Mouse (Mus musculus): ENCODE results near the gene Naga. TPM values are rescaled to one million over a fixed set of nuclear protein-coding genes. Genes with fewer than 3 reads are reported as not detected.

Naga gene
- 25.8 TPM for polyA plus RNA-seq (2014; fragmentation: Illumina TruSeq; extraction: RNeasy Lipid Tissue Mini Kit (QIAGEN cat#74804); ENCODE audit: low read depth, low replicate concordance)

DNA sequence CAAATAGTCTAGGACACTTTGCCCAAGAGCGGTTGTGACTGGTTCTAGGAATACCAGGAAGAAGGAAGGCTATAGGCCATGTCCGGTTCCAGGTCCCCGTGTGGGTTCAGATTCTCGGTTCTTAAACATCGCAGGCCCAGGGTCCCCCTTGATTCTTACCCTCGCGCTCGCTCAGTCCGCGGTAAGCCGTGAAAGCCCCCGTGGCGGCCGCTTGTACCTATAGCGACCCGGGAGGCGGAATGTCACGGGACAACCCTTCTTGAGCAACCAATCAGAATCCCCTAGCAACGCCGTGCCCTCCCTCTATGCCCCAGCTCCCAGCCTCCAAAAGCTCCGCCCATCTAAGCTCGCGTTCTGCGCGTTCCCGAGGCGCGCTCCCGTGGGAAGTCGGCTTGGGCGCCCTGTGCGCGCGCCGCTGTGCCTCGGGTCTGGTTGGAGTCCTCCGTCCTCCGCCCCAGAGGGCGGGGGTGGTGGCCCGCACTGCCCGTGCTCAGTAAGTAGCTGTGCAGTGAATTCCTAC lies at the start of gene Naga, which contains the start of the genes Pheta2 and Smdt1:
Gene Naga (minus strand): TSS at position 333 of the 520 bp plus-strand sequence.
Gene Pheta2 (plus strand): TSS at position 350 of the 520 bp plus-strand sequence.
Gene Smdt1 (plus strand): TSS at position 367 of the 520 bp plus-strand sequence.

DNA sequence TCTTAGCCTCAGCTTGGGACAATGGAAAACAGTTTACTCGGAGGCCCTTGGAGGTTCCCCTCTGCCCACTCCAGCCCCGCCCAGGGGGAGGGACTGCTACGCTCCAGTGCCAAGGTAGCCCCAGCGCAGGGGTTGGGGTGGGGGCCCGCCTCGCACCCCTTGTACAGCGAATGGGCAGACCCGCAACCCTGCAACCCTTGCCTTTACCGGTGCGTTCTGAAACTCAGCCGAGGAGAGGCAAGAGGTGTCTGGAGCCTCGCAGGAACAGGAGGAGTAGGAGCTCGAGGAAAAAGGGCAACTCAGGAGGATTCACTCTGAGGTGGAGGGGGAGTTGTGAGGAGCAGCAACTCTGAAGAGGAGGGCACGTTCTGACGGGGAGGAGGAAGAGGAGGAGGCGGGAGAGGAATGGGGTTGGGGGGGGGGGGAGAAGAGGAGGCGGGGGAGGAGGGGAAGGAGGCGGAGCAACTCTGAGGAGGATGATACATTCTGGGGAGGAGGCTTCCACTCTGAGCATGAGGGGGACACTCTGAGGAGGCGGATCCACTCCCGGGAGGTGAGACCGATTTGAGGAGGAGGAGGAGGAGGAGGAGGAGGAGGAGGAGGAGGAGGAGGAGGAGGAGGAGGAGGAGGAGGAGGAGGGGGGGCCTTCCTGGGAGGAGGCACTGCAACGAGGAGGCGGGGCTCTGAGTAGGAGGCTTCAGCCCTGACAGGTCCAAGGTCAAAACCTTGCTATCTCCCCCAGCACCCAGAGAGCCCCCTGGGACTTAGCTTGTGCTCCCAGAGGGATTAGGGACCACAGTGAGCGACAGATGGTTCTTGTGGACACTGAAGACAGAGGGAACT lies 41.4 kb upstream of the Naga start, which contains the start of gene Cyp2d22:
Gene Cyp2d22 (minus strand): TSS at position 390 of the 843 bp plus-strand sequence.

DNA sequence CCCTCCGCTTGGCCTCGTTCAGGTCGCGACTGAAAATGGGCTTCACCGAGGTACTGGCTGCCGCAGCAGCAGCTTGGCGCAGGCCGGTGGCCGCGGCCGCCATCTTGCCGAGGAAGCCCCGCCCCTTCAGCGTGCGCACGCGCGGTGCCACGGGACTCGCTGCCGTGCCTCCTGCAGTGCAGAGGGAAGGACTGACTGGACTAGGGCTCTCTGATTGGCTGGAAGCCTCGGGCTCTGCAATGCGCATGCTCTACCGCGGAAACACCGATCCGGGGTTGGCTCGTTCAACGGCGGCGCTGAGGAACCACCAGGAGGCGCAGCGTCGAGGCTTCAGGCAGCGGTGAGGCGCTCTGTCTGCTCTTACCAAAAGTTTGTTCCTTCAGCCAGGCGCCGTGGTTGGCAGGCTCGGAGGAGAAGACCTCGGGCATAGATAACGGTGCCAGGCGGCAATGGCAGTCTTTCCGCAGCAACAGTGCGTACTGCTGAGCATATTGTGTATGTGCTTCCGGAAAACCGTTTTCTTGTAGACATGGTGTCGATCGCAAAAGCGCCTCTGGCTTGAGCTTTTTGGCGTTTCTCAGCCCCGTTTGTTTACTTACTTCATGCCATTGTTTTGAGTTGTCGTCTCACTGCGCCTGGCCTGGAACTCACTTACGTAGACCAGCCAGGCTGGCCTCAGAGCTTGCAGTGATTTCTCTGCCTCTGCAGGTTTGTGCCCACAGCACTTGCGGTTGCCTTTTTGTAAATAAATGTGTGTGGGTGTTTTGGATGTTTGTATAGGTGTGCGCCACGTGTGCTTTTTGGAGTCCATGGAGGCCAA lies 15.6 kb upstream of the Naga start, which contains the start of gene Ndufa6:
Gene Ndufa6 (minus strand): TSS at position 197 of the 820 bp plus-strand sequence.

DNA sequence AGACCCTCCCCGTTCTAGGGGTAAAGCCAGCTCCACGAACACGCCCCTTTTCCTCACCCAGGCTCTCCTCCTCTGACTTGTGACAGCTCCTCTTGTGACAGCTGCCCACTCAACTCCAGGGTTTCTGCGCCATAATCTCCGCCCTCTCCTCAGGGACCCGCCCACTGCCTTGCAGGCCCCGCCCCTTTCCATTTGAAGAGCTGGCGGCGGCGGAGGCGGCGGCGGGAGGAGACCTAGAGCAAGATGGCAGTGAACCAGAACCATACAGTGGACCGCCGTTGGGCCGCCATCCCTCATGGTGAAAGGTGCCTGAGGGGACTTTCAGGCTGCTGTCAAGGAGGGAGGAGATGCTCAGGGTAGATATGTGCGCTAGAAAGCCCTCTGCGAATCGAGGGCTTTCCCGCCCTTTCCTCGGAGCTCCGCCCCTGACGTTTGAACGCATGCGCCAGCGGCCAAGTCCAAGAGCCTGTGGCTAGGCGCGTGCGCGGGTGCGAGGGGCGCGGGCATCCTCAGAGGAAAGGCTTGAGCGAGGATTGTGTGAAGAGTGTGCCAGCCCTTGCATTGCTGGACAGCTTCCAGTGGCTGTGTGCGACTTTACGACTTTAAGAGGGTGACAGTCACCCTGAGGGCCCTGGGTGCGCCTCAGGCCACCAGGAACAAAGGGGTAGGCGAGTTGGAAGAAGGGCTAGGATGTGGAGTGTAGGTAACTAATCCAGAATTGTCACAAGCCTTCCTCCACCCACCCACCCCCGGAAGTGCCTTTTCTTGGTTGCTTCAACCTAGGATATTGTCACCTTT lies 39.8 kb downstream of the Naga start, which contains the start of gene Wbp2nl:
Gene Wbp2nl (plus strand): TSS at position 191 of the 798 bp plus-strand sequence.

Other genes with a start within 250 kb of the Naga start
- 1.4 TPM for gene Ccdc134, start 211.0 kb downstream of the Naga start, polyA plus RNA-seq (2014; fragmentation: Illumina TruSeq; extraction: RNeasy Lipid Tissue Mini Kit (QIAGEN cat#74804); ENCODE audit: low read depth, low replicate concordance)
- 10.9 TPM for gene Srebf2, start 191.7 kb downstream of the Naga start, polyA plus RNA-seq (2014; fragmentation: Illumina TruSeq; extraction: RNeasy Lipid Tissue Mini Kit (QIAGEN cat#74804); ENCODE audit: low read depth, low replicate concordance)
- not detected for gene Shisa8, start 126.1 kb downstream of the Naga start, polyA plus RNA-seq (2014; fragmentation: Illumina TruSeq; extraction: RNeasy Lipid Tissue Mini Kit (QIAGEN cat#74804); ENCODE audit: low read depth, low replicate concordance)
- not detected for gene Tnfrsf13c, start 114.6 kb downstream of the Naga start, polyA plus RNA-seq (2014; fragmentation: Illumina TruSeq; extraction: RNeasy Lipid Tissue Mini Kit (QIAGEN cat#74804); ENCODE audit: low read depth, low replicate concordance)
- gene Cenpm, start 94.2 kb downstream of the Naga start, polyA plus RNA-seq (2014; fragmentation: Illumina TruSeq; extraction: RNeasy Lipid Tissue Mini Kit (QIAGEN cat#74804); ENCODE audit: low read depth, low replicate concordance): not detected
- not detected for gene 1500009C09Rik, start 86.5 kb downstream of the Naga start, polyA plus RNA-seq (2014; fragmentation: Illumina TruSeq; extraction: RNeasy Lipid Tissue Mini Kit (QIAGEN cat#74804); ENCODE audit: low read depth, low replicate concordance)
- gene Sept3, start 64.0 kb downstream of the Naga start, polyA plus RNA-seq (2014; fragmentation: Illumina TruSeq; extraction: RNeasy Lipid Tissue Mini Kit (QIAGEN cat#74804); ENCODE audit: low read depth, low replicate concordance): 0.20 TPM
- not detected for gene Wbp2nl, start 40.0 kb downstream of the Naga start, polyA plus RNA-seq (2014; fragmentation: Illumina TruSeq; extraction: RNeasy Lipid Tissue Mini Kit (QIAGEN cat#74804); ENCODE audit: low read depth, low replicate concordance)
- gene Pheta2, start within 50 bp of the Naga start, polyA plus RNA-seq (2014; fragmentation: Illumina TruSeq; extraction: RNeasy Lipid Tissue Mini Kit (QIAGEN cat#74804); ENCODE audit: low read depth, low replicate concordance): 0.32 TPM
- 46.6 TPM for gene Smdt1, start within 50 bp of the Naga start, polyA plus RNA-seq (2014; fragmentation: Illumina TruSeq; extraction: RNeasy Lipid Tissue Mini Kit (QIAGEN cat#74804); ENCODE audit: low read depth, low replicate concordance)
- gene Ndufa6, start 15.4 kb upstream of the Naga start, polyA plus RNA-seq (2014; fragmentation: Illumina TruSeq; extraction: RNeasy Lipid Tissue Mini Kit (QIAGEN cat#74804); ENCODE audit: low read depth, low replicate concordance): 528 TPM
- 12.2 TPM for gene Cyp2d22, start 41.3 kb upstream of the Naga start, polyA plus RNA-seq (2014; fragmentation: Illumina TruSeq; extraction: RNeasy Lipid Tissue Mini Kit (QIAGEN cat#74804); ENCODE audit: low read depth, low replicate concordance)
- not detected for gene Cyp2d11, start 55.1 kb upstream of the Naga start, polyA plus RNA-seq (2014; fragmentation: Illumina TruSeq; extraction: RNeasy Lipid Tissue Mini Kit (QIAGEN cat#74804); ENCODE audit: low read depth, low replicate concordance)
- gene Cyp2d10, start 68.3 kb upstream of the Naga start, polyA plus RNA-seq (2014; fragmentation: Illumina TruSeq; extraction: RNeasy Lipid Tissue Mini Kit (QIAGEN cat#74804); ENCODE audit: low read depth, low replicate concordance): not detected
- 7.8 TPM for gene Cyp2d9, start 94.5 kb upstream of the Naga start, polyA plus RNA-seq (2014; fragmentation: Illumina TruSeq; extraction: RNeasy Lipid Tissue Mini Kit (QIAGEN cat#74804); ENCODE audit: low read depth, low replicate concordance)
- 54.9 TPM for gene Cyp2d12, start 216.1 kb upstream of the Naga start, polyA plus RNA-seq (2014; fragmentation: Illumina TruSeq; extraction: RNeasy Lipid Tissue Mini Kit (QIAGEN cat#74804); ENCODE audit: low read depth, low replicate concordance)